Mouse (Mus musculus): ENCODE results near the gene Rabl6.
"Not testable (repeated sequence)": the region's sequence is repeated elsewhere in the genome, so short reads cannot be mapped to it uniquely, and the experiment has no call there.

Rabl6 gene

DNA sequence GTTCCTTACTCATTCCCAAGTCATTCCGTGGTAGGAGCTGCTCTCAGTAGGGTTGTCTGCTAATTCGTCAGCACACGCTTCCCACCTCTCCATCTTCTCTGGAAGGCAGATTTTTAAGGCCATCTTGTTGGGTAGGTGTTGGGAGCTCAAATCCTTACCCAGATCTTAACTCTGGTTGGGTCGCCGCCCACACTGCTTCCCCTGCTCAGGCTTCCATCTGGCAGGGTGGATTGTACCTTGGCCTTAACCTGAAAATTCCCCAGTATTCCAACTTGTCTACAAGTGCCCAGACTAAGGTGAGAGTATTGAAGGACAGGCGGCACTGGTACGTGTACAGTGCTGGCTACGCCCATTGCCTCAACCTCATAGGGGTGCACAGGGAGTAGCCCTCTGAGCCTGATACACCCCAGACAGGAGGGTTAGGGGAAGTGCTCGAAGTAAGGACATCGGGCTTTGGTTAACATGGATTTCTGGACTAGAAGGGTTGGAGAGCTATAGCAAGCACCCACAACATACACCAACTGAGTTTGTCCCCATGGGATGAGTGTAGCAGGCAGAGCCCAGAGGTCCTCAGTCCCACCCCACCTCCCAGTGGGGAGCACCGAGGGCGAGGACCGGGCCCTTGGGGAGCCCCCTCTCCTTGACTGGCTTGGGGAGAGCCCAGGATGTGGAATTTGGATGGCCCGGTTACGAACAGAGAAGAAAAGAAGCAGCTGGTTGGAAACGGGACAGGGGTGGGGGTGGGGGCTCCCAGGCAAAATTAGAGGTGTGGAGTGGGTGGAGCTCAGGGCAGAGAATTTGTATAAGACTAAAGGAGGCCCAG, 32.1 kb downstream of the Rabl6 start:
- intact Hi-C loops (cut with DNase I) = no loop called here

DNA sequence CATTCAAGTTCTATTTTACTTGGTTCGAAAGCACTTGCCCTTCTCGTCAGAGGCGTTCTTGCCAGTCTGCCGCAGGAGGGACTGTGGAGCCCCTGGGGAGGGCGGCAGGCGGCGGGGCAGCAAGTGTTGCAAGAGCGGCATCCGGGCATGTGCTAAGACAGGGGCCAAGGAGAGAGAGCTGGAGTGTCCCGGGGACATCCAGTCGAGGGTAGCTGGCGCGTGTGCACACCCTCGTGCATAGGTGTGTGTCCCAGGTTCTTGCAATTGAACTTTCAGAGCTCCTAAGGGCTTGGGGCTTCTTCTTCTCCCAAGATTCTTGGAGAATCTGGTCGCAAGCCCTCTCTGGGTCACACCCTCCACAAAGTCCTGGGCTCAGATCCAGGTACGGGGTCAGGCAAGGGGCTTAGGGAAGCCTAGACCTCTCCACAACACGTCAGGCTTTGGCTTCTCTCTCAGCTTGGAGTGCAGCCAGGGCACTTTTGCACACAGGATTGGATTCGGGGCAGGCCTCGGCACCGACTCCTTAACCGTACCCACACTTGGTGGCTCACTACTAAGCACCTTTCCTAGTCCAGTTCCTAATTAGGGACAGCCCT, 32.8 kb downstream of the Rabl6 start:
- intact Hi-C loops (cut with DNase I) = no loop called here

DNA sequence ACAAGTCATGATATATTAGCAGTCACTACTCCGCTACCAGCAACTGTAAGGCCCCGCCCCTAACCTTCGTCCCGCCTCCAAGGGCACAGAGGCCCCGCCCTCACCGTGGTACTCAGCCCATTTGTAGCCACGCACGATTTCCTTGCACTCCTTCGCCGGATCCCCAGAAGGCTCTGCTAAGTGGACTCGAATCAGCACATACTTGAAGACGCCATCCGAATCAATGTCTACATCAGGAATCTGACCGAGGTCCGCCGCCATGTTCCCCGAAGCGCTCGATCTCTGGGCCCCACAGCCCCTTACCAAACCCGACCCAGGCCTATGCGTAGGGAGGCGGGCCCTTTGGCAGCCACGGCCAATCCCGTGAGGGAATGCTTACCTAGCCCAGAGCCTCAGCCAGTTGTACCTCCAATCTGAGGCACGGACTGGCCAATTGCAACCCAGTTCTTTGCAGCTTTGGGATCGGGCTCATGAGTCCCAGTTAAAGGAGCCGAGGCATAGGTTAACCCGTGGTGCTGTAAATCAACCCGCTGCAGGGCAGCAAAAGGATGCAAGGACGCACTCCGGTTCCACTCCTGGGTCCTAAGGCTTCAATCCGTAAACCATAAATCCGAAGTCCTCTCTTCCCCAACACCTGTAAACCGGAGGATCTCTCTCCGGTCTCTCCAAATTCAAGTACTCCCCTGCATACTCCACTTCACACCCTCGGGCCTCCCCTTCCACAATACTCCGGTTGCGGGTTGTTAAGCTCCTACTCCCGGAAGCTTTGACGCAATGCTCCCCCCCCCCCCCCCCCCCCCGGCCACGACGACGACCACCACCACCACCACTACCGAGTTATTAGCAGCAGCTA, 33.5 kb downstream of the Rabl6 start, which contains the start of the genes Mamdc4 and Phpt1:
TSS of gene Mamdc4 (minus strand) at position 267 of the 853 bp plus-strand sequence.
TSS of gene Phpt1 (minus strand) at position 646 of the 853 bp plus-strand sequence.
- intact Hi-C loops (cut with DNase I) = no loop called here

DNA sequence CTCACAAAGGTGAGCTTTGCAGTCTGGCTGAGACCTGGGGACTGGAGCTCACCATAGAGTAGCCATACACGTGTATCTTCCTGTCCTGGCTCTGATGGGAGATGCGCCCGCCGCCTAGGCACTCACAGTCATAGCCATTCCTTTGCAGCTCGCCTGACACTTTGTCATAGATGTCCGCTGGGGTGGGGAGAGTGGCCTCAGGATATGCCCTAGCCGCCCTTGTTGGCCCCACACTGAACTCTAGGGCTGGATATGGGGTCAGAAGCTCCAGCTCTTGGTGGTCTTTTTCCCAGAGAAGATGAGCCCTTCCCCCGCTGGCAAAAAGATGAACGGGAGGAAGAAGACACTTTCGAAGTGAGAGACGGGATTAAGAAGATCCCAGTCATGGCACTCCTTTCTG, 34.2 kb downstream of the Rabl6 start:
- intact Hi-C loops (cut with DNase I) = no loop called here

DNA sequence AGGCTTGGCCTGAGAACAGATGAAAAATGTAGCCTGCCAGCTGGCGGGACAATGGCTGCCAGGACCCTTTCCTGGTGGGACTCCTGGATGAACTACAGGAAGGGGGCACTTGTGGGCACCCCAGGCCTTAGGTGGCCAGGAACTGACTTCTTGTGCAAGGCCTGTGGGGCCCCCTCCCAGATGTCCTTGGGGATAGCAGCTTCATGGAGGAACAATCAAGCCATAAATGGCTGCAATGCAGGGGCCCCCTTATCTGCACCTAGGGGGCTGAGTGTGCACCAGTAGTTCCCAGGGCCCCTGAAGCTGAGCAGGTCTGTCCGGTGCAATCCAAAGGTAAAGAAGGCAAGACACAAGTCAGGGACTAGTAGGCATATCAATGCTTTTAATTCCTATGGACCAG, 35.3 kb downstream of the Rabl6 start:
- intact Hi-C loops (cut with DNase I) = no loop called here

DNA sequence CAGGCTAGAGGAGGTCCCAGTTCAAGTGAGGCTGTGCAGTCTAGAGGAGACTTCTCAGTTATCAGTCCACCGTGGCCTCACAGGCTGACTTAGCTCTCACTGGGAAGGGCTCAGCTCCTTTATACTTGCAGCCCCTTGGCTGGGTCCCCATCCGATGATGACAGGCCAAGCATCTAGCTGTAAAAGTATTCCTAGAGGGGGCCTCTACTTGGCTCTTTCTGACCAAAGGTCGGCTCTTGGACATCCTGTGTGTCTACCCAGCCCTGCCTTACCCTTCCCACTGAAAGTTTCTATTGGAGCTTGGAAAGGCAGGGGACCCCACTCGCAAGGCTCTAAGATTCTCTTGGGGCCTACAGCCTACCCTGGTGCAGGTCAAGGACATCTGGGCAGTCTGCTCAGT, 37.1 kb downstream of the Rabl6 start:
- intact Hi-C loops (cut with DNase I) = no loop called here

DNA sequence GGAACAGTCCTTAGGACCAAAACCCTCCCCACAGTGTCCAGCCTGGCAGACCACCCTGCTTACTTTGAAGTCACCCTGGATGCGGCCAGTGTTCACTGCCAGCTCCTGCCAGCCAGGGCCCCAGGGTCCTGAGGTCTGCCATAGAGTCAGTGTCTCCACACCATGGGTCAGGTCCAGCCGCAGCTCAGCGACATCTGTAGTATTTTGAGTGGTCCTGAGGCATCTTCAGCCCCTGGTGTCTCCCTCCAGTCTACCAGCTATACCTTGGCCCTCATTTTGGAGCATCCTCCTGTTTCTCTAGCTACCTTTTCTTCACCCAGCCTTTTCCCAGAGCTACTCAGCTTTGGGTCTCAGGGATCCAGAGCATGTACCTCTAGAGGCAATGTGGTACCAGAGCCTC, 39.0 kb downstream of the Rabl6 start:
- intact Hi-C loops (cut with DNase I) = no loop called here

DNA sequence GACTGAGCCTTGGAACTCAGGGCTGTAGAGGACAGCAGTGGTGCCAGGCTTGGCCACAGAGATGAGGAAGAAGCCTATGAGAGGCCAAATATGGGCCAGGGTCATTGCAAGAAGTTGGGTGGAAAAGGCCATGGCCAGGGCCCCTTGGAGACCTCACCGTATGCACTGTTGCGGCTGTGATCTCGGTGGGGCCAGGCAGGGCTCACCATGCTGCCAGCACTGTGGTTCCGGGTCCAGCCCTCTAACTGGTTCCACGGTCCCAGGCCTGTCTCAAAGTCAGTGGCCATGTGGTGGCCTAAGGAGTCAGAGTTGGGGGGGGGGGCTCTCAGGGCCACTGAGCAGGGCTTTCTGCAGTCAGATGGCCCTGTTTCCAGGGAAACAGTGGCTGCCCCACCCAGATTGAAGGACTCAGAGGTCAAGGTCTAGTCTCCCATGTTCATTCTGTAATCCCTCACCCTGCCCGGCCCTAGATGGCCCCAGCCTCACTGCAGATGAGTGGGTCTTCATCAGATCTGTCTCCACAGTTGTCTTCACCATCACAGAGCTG, 39.8 kb downstream of the Rabl6 start:
- intact Hi-C loops (cut with DNase I) = no loop called here

DNA sequence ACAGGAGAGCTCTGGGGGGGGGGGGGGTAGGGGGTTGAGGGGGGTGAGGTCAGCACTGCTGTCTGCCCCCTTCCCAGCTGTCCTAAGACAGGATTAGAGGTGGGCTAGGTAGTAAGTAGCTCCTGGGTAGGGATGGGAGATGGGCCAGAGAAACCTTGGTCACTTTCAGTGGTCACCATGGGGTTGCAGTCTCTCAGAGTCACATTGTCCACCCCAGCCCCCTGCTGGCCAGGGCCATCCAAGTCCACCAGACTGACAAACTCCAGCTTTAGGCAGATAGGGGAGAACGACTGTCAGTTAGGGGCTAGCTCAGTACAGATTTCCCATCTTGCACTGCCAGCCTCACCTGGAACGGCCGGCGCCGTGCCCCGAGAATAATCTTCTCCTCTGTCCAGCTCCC, 41.8 kb downstream of the Rabl6 start:
- intact Hi-C loops (cut with DNase I) = no loop called here

DNA sequence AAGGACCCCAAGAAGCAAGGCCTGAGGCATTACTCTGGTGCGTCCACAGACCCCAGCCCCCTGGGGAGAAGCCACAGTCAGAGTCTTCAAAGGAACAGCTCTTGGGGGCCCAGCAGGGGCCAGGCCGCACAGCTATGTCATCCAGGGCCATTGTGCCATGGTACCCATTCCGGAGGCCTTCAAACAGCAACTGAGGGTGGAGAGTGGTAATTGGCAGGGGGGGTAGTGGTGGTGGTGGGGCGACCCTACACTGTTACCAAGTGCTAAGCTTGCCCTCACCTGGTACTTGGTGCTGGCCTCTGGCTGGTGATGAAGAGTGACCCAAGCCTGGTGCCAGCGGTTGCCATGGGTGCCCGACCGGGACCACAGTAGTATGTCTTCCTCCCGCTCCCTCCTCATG, 42.6 kb downstream of the Rabl6 start:
- intact Hi-C loops (cut with DNase I) = no loop called here

DNA sequence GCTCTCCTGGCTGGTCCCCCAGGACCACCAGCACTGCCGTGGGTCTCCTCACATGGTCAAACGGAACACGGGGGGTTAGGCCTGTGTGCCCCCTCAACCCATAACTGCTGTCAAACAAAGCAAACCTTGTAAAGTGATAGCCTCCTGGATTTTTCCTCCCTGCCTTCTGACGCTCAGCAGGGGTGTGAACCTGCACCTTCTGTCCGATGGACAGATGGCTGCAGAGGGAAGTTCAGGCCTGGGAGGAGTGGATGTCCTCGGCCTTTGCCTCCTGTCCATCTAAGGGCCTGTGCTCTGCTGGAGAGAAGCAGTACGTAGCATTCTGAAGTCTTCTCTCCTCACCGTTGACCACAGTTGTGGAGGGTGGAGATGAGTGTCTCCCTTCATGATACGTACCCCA, 46.4 kb downstream of the Rabl6 start:
- intact Hi-C loops (cut with DNase I) = no loop called here

DNA sequence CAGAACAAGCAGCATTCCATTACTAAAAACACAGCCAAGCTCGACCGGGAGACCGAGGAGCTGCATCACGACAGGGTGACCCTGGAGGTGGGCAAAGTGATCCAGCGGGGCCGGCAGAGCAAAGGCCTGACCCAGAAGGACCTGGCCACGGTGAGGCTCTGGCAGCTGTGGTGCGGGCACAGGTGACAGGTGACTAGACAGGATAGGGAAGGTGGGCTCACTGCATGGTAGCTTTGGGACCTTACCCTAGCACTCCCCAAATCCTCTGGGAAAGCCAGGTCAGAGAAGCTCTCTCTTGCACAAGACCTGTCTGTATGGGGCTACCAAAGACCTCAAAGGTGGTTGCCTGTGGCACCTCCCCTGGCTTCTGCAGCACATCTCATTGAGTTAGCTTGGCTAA, 47.8 kb downstream of the Rabl6 start:
- intact Hi-C loops (cut with DNase I) = no loop called here

DNA sequence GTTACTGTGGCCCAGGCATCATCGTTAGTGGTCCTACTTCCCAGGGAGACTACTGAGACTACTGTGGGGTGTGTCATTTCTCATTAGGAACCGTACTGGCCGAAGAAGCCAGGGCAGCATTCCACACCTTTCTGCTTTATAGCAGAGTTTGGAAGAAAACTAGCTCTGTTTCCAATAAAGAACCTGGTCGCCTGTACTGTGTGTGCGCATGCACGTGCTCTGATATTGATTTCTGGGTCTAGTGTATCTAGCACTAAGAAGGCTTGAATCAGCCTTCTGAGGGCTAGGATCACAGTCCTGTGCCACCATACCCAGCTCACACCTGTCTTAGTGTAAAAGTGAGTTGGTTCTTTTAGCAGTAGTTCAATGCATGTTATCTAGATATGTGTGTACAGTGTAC, 49.5 kb downstream of the Rabl6 start:
- intact Hi-C loops (cut with DNase I) = no loop called here

DNA sequence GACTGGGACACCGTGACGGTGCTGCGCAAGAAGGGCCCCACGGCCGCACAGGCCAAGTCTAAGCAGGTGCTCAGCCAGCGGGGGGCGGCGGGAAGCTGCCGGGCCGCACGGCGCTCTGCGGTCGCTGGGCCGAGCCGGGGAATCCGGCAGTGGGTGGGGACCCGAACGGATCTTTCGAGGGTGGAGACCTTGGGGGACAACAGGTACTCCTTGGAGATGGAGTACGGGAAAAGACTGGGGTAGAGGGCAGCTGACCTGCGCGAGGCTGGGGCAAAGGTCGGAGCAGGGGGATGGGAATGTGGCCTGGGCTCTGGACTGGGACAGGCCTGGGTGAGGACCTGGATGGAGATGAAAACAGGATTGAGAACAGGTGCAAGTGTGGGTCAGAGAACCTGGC, 50.4 kb downstream of the Rabl6 start:
- intact Hi-C loops (cut with DNase I) = no loop called here

DNA sequence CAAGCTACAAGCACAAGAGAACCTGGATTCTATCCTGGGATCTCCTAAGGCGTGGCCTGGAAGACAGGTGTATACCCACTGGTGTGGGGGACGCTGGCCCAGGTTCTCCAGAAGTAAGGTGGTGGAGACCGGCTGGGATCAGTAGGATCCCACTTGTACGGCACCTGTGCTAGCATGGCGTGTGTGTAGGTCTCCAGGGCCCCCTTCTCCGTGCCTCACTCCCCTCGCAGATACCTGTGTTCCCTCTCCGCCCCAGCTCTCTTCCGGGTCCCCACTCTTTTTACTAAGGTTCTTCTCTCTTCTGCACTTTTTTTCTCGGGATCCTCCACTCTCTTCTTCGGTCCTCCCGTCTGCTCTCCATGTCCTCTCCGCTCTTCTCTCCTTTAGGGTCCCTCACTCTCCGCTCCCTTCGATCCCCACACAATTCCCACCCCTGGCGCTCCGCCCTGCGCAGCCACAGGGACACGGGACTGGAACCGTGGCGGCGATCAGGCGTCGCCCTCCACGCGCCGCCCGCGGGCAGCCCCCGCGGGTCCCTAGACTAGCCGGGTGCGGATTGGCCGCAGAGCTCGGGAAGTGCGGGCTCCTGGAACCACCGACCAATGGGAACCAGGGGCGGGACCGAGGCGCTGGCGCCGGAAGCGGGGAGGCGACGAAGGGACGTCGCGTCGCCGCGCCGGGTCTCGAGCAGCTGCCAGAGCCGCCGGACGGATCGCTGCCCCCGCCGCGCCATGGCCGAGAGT, 50.9 kb downstream of the Rabl6 start, which contains the start of gene Edf1:
TSS of gene Edf1 (plus strand) at position 627 of the 743 bp plus-strand sequence.
- intact Hi-C loops (cut with DNase I) = no loop called here

DNA sequence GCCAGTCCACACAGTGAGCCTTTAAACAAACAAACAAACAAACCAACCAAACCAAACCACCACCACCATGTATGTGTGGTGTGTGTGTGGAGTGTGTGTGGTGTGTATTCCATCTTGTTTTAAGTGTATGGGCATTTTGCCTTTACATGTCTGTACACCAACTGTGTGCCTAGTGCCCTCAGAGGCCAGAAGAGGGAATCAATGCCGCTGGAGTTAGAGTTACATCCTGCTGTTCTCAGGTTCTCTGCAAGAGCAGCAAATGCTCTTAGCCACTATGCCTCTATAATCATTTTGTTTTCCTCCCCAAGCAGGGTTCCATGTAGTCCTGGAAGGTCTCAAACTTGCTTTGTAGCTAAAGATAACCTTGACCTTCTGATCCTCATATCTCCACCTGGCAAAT, 52.0 kb downstream of the Rabl6 start:
- intact Hi-C loops (cut with DNase I) = no loop called here

DNA sequence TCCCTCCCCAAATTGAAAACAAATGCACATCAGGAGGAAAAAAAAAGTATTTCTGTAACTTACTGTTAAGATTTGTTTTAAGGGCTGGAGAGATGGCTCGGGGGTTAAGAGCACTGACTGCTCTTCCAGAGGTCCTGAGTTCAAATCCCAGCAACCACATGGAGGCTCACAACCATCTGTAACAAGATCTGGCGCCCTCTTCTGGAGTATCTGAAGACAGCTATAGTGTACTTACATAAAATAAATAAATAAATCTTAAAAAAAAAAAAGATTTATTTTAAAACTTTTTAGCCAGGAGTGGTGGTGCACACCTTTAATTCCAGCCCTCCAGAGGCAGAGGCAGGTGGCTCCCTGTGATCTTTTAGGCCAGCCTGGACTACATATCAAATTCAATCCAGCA, 52.8 kb downstream of the Rabl6 start:
- intact Hi-C loops (cut with DNase I) = not testable (repeated sequence)

DNA sequence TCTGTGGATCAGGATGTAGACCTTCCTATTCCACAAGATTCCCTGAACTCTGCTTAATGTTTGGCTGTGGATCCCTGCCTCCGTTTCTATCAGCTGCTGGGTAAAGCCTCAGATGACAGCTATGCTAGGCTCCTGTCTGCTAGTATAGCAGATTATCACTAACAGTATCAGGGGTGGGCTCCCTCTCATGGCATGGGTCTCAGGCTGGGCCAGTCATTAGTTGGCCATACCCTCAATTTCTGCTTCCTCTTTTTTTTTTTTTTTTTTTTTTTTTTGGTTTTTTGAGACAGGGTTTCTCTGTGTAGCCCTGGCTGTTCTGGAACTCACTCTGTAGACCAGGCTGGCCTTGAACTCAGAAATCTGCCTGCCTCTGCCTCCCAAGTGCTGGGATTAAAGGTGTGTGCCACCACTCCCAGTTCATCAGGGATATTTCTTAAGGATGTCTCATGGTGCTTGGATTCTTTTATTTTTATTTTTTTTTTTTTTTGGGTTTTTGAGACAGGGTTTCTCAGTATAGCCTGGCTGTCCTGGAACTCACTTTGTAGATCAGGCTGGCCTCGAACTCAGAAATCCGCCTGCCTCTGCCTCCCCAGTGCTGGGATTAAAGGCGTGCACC, 55.0 kb downstream of the Rabl6 start:
- intact Hi-C loops (cut with DNase I) = not testable (repeated sequence)

DNA sequence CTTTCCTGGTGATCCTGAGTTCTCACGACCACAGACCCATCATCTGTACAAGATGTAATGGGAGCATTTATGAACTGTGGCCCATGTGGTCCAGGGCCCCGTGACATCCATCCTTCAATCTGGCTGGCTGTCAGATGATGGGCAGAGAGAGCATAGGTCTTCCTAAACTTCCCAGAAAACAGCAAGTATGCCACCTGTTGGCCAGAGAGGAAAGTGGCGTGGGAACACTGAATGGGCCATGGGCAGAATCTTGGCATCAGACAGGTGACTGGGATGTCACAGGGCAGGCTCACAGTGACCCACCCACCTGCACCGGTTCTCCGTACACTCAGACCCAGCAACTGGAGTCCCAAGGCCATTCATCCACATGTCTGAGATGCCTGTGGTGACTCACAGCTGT, 57.1 kb downstream of the Rabl6 start:
- intact Hi-C loops (cut with DNase I) = loop anchor here (2.0 kb wide), 1 partner anchor 44 kb away; no protein-coding TSS in a partner anchor

All from adrenal gland (tissue).